Mouse (Mus musculus): ENCODE results near the gene Chid1.

DNA sequence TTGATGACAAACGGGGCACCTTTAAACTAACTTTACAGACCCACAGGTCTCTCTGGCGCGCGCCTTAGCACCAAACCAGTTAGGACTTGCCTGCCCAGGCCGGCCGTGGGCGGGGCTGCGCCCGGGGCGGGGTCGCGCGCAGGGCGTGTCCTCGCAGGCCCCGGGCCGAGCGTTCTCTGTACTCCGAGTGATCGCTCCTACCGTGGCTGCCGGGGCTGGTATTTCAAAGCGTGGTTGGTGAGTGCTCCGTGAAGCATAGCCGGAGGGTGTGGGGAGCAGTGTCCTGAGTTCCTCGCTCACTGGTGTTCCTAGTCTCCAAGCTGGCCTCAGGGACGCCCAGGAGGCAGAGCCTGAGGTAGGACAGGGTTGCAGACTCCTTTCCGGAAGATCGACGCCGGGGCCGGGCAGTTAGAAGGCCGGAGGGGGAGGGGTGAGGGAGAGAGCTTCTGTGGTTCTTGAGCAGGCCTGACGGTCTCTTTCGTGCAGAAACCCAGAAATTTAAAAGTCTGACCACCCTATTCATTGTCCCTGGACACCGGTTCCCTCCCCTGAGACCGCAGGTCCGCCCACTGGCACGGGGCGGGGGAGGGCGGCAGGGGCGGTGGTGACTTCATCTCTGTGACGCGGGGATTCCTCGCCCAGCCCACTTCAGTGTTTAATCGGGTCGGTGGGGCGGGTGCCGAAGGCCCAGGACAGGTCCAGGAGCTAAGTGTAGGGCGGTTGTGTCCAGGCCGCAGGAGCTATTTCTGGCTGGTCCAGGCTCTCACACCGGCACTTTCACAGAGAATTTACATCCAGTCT lies 72.2 kb downstream of the Chid1 start, which contains the start of gene Cd151:
- TF ChIP-seq EP300 (IDR thresholded peaks at IDR 0.05; ENCODE audit: low read depth) = no peak
- TF ChIP-seq CTCF (IDR thresholded peaks at IDR 0.05; ENCODE audit: low read depth) = no peak
